ENCODE assay signal across 11 mouse cellular contexts in genomic region chr9:96765410-96765809, GRCm38 (mm10). TPM values are rescaled to one million over a fixed set of nuclear protein-coding genes. Genes with fewer than 3 reads are reported as not detected.
DNase-seq lines count a peak whose midpoint lies in the region; ATAC-seq and TF ChIP-seq lines count a peak whose summit lies in the region.
"Had no signal": no experiment of that assay in that cellular context is flagged by ENCODE, and none has a peak within 500 bp of the region (broad histone marks: within the 10 kb centered on the region; RNA-seq: fewer than 3 reads in every experiment).

No protein-coding gene starts in this region.

- 0 out of 2 replicates have a peak, but pooled peaks have one; percentile 56 for ATAC-seq in lung, embryonic 14.5 days (ENCODE audit: insufficient read depth)
- 0 out of 2 replicates have a peak, but pooled peaks have one; percentile 59 for ATAC-seq in embryonic facial prominence, embryonic 11.5 days (replicated peaks; ENCODE audit: insufficient number of reproducible peaks, low FRiP score, low TSS enrichment, low read depth)
- peak; percentile 99 for ATAC-seq in liver, embryonic 13.5 days (ENCODE audit: low read depth)

- no peak for DNase-seq in lung, embryonic 14.5 days
- no peak for DNase-seq in lung, postnatal 4 days
- DNase-seq in embryonic facial prominence, embryonic 11.5 days (ENCODE audit: low spot score), result no peak
- peak; percentile 70 for DNase-seq in liver, embryonic 13.5 days
- peak; percentile 73 for DNase-seq in splenic B cell, adult 2 months (ENCODE audit: low read depth, low spot score)
- DNase-seq in adrenal gland, postnatal 25 days, result no peak
- DNase-seq in cerebellum, adult 9-11 months, result no peak
- DNase-seq in adrenal gland, adult 2 months, result no peak
- DNase-seq: lung, adult 2 months had no signal

- 68% methylated on average over 5 of the region's 5 CpGs for WGBS in lung, embryonic 14.5 days
- 60% methylated on average over 5 of the region's 5 CpGs for WGBS in embryonic facial prominence, embryonic 11.5 days
- 16% methylated on average over 5 of the region's 5 CpGs for WGBS in liver, embryonic 13.5 days (ENCODE audit: insufficient replicate concordance)

- no peak overlapping the region for H3K4me3 ChIP-seq in lung, embryonic 14.5 days (ENCODE audit: low read depth, low read length)
- H3K4me3 ChIP-seq in embryonic facial prominence, embryonic 11.5 days (ENCODE audit: low read depth, low read length), result no peak overlapping the region
- peak overlapping the region; percentile 32 for H3K4me3 ChIP-seq in liver, embryonic 13.5 days (replicated peaks)
- H3K4me3 ChIP-seq: forebrain, embryonic 10.5 days had no signal

- no peaks in the 10 kb centered on the region for H3K9me3 ChIP-seq in lung, embryonic 14.5 days (ENCODE audit: low read depth, low read length)
- no peaks in the 10 kb centered on the region for H3K9me3 ChIP-seq in embryonic facial prominence, embryonic 11.5 days (replicated peaks; ENCODE audit: control insufficient read depth, low read length)
- H3K9me3 ChIP-seq in liver, embryonic 13.5 days (replicated peaks), result no peaks in the 10 kb centered on the region
- H3K9me3 ChIP-seq: forebrain, embryonic 10.5 days had no signal

- H3K4me2 ChIP-seq in lung, embryonic 14.5 days, result no peak overlapping the region
- no peak overlapping the region for H3K4me2 ChIP-seq in embryonic facial prominence, embryonic 11.5 days (ENCODE audit: low read depth, low read length)
- peak overlapping the region; percentile 59 for H3K4me2 ChIP-seq in liver, embryonic 13.5 days
- H3K4me2 ChIP-seq: heart, embryonic 11.5 days had no signal

- H3K9ac ChIP-seq in lung, embryonic 14.5 days, result no peak overlapping the region
- H3K9ac ChIP-seq in embryonic facial prominence, embryonic 11.5 days (replicated peaks; ENCODE audit: low read length), result no peak overlapping the region
- peak overlapping the region; percentile 61 for H3K9ac ChIP-seq in liver, embryonic 13.5 days

- no peaks in the 10 kb centered on the region for H3K36me3 ChIP-seq in lung, embryonic 14.5 days (ENCODE audit: insufficient read depth)
- H3K36me3 ChIP-seq in embryonic facial prominence, embryonic 11.5 days (replicated peaks; ENCODE audit: control insufficient read depth, insufficient read depth, low read depth, low read length), result no peaks in the 10 kb centered on the region
- no peaks in the 10 kb centered on the region for H3K36me3 ChIP-seq in liver, embryonic 13.5 days
- H3K36me3 ChIP-seq in splenic B cell, adult 2 months (ENCODE audit: control insufficient read depth, insufficient read depth, low read length, poor library complexity, severe bottlenecking), result no peaks in the 10 kb centered on the region; the same call in 1 of the 2 replicates
- H3K36me3 ChIP-seq: forebrain, embryonic 10.5 days had no signal

- no peak for TF ChIP-seq CTCF in lung, embryonic 14.5 days (IDR thresholded peaks at IDR 0.05; ENCODE audit: low read depth)

- H3K27ac ChIP-seq in lung, embryonic 14.5 days (ENCODE audit: low read depth), result no peak overlapping the region
- H3K27ac ChIP-seq in embryonic facial prominence, embryonic 11.5 days (replicated peaks; ENCODE audit: low read depth, low read length), result no peak overlapping the region
- peak overlapping the region; percentile 80 for H3K27ac ChIP-seq in liver, embryonic 13.5 days
- H3K27ac ChIP-seq: forebrain, embryonic 10.5 days had no signal

- no peaks in the 10 kb centered on the region for H3K4me1 ChIP-seq in lung, embryonic 14.5 days (ENCODE audit: insufficient read depth)
- H3K4me1 ChIP-seq in embryonic facial prominence, embryonic 11.5 days (ENCODE audit: control insufficient read depth, insufficient read depth, low read length), result no peaks in the 10 kb centered on the region
- peaks cover 38% of the 10 kb centered on the region for H3K4me1 ChIP-seq in liver, embryonic 13.5 days (replicated peaks)

- no peaks in the 10 kb centered on the region for H3K27me3 ChIP-seq in lung, embryonic 14.5 days (ENCODE audit: insufficient read depth, low read length)
- H3K27me3 ChIP-seq in embryonic facial prominence, embryonic 11.5 days (ENCODE audit: control insufficient read depth, insufficient read depth, low read length), result no peaks in the 10 kb centered on the region
- H3K27me3 ChIP-seq in liver, embryonic 13.5 days, result no peaks in the 10 kb centered on the region
- no peaks in the 10 kb centered on the region for H3K27me3 ChIP-seq in splenic B cell, adult 2 months (ENCODE audit: control insufficient read depth, insufficient read depth, low read length, poor library complexity, severe bottlenecking)

RNA-seq across cellular contexts. Expression of gene Zbtb38, which starts 12.8 kb away (rescaled TPM):
- 24.5 and 24.6 TPM in 2 replicates for polyA plus RNA-seq in lung, embryonic 14.5 days (2014; fragmentation: Nextera tagmentation; extraction: Ambion mirVana)
- polyA plus RNA-seq in embryonic facial prominence, embryonic 11.5 days (2014; fragmentation: Nextera tagmentation; extraction: Ambion mirVana), result 8.8 and 9.3 TPM in 2 replicates
- polyA plus RNA-seq in liver, embryonic 13.5 days (2015; fragmentation: Nextera tagmentation; extraction: Ambion mirVana), result 5.8 and 7.2 TPM in 2 replicates
- total RNA-seq in adrenal gland, postnatal 25 days (2021), result 56.5 and 65.6 TPM in 2 replicates
- total RNA-seq in adrenal gland, adult 2 months (2021), result 10 to 100 TPM; 63.1 to 73.9 TPM
- 13.6 and 17.4 TPM in 2 replicates for polyA plus RNA-seq in adrenal gland, adult 2 months (2012; rRNA removed)

Comparison
In these comparisons a context has a peak if more than half of its experiments do, and no peak if none do; other contexts are left out.
1. DNase-seq: peak in liver, embryonic 13.5 days (single experiment) and splenic B cell, adult 2 months (single experiment); none in lung, embryonic 14.5 days (single experiment), lung, postnatal 4 days (0 of 2), embryonic facial prominence, embryonic 11.5 days (single experiment), adrenal gland, postnatal 25 days (single experiment), cerebellum, adult 9-11 months (single experiment) and adrenal gland, adult 2 months (single experiment).
2. Peak in every context shown above with its lines, with median percentiles within 50 percentile points of each other: ATAC-seq.